In the genomic region with DNA sequence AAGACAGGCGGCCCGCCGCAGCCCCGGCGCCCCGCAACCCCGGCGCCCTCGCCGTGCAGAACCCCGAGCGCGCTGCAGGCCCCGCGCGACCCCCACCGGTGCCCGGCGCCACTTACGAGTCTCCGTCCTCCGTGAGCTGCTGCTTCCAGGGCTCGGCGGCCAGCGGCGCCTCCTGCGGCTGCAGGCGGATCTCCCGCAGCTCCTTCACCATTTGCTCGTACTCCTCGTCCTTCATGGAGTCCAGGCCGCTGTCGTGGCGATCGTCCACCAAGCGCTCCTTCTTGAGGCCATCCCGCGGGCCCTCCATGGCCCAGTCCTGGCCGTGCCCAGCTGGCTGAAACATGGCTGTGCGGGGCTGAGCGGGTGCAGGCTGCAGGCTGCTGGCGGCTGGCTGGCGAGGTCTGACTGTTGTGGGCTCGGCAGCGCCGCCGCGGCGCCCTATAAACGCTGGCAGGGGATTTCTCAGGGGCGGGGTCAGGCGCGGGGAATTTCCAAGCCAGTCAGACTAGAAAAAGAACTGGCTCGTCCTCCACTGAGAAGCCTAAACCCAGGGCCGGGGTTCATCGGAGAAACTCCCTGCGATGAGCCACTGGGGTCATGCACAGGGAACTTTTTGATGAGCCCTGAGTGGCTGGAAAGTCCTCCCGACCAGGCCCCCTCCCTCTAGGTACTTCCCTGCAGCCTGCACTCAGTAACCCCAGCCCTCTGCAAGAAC, we compare ENCODE assay signal across 8 mouse cellular contexts. TPM values are rescaled to one million over a fixed set of nuclear protein-coding genes. Genes with fewer than 3 reads are reported as not detected.
DNase-seq lines count a peak whose midpoint lies in the region; ATAC-seq and TF ChIP-seq lines count a peak whose summit lies in the region.

Gene Nfkbia, minus strand, starts transcription at position 464 of the 715 bp plus-strand sequence.

- H3K27ac ChIP-seq in embryonic facial prominence, embryonic 10.5 days (replicated peaks), result peak within 1 kb of the TSS; percentile 98
- H3K27ac ChIP-seq in intestine, postnatal 0 days (ENCODE audit: low read depth, low read length), result peak within 1 kb of the TSS; percentile 97
- H3K27ac ChIP-seq in midbrain, embryonic 10.5 days (replicated peaks), result peak within 1 kb of the TSS; percentile 99

- peak within 1 kb of the TSS; percentile 70 for H3K4me2 ChIP-seq in intestine, postnatal 0 days (replicated peaks; ENCODE audit: low read depth)

- peak; percentile 82 for ATAC-seq in intestine, postnatal 0 days

- H3K4me3 ChIP-seq in embryonic facial prominence, embryonic 10.5 days, result peak within 1 kb of the TSS; percentile 91
- H3K4me3 ChIP-seq in intestine, postnatal 0 days (ENCODE audit: low read depth, low read length), result peak within 1 kb of the TSS; percentile 70
- peak within 1 kb of the TSS; percentile 94 for H3K4me3 ChIP-seq in midbrain, embryonic 10.5 days

- DNase-seq in adrenal gland, postnatal 14 days, result peak; percentile 98
- DNase-seq in embryonic facial prominence, embryonic 10.5 days (ENCODE audit: low spot score), result peak; percentile 94
- no peak for DNase-seq in gonadal fat pad, adult 2 months (ENCODE audit: low read depth)
- DNase-seq in left cerebral cortex, postnatal 36 days (ENCODE audit: low spot score in 2 of 2), result peak; percentile 91 to 92
- peak; percentile 91 for DNase-seq in midbrain, embryonic 10.5 days (ENCODE audit: low spot score)
- peak; percentile 85 to 86 for DNase-seq in right cerebral cortex, postnatal 36 days (ENCODE audit: low spot score in 2 of 2)
- DNase-seq in urinary bladder, postnatal 4 days (ENCODE audit: low spot score in 2 of 2), result peak; percentile 94

- H3K4me1 ChIP-seq in embryonic facial prominence, embryonic 10.5 days, result peaks cover 42% of the 10 kb centered on the region
- H3K4me1 ChIP-seq in intestine, postnatal 0 days (replicated peaks; ENCODE audit: control insufficient read depth, insufficient read depth, low read length), result no peaks in the 10 kb centered on the region
- peaks cover 37% of the 10 kb centered on the region for H3K4me1 ChIP-seq in midbrain, embryonic 10.5 days

- H3K9me3 ChIP-seq in embryonic facial prominence, embryonic 10.5 days, result no peaks in the 10 kb centered on the region
- no peaks in the 10 kb centered on the region for H3K9me3 ChIP-seq in intestine, postnatal 0 days (ENCODE audit: control insufficient read depth)
- no peaks in the 10 kb centered on the region for H3K9me3 ChIP-seq in midbrain, embryonic 10.5 days (replicated peaks)

- intact Hi-C loops in left cerebral cortex, postnatal 36 days (cut with DNase I), result loop anchor here (1.0 to 5.0 kb wide), 2 partner anchors 45 to 94 kb away; no protein-coding TSS in a partner anchor

- peaks cover 40% of the 10 kb centered on the region for H3K36me3 ChIP-seq in embryonic facial prominence, embryonic 10.5 days (replicated peaks)
- peaks cover 34% of the 10 kb centered on the region for H3K36me3 ChIP-seq in intestine, postnatal 0 days (ENCODE audit: control insufficient read depth, insufficient read depth)
- H3K36me3 ChIP-seq in midbrain, embryonic 10.5 days, result peaks cover 35% of the 10 kb centered on the region

- under 1% methylated on average over 58 of the region's 58 CpGs for WGBS in embryonic facial prominence, embryonic 10.5 days
- WGBS in intestine, postnatal 0 days, result under 1% methylated on average over 56 of the region's 58 CpGs
- WGBS in midbrain, embryonic 10.5 days, result 1% methylated on average over 56 of the region's 58 CpGs

- TF ChIP-seq CTCF in intestine, postnatal 0 days (IDR thresholded peaks at IDR 0.05; ENCODE audit: low read depth), result peak; percentile 65

- peak within 1 kb of the TSS; percentile 88 for H3K9ac ChIP-seq in intestine, postnatal 0 days (ENCODE audit: low read depth, low read length)

- no peaks in the 10 kb centered on the region for H3K27me3 ChIP-seq in embryonic facial prominence, embryonic 10.5 days (replicated peaks; ENCODE audit: low read depth, poor library complexity, severe bottlenecking)
- no peaks in the 10 kb centered on the region for H3K27me3 ChIP-seq in intestine, postnatal 0 days (replicated peaks; ENCODE audit: control insufficient read depth, insufficient read depth, low read length)
- H3K27me3 ChIP-seq in midbrain, embryonic 10.5 days (ENCODE audit: low read depth, poor library complexity, severe bottlenecking), result peaks cover 8% of the 10 kb centered on the region; the same call in 1 of the 2 replicates

RNA-seq across cellular contexts. Expression of gene Nfkbia, which starts in this region (rescaled TPM):
- 95.5 and 107 TPM in 2 replicates for total RNA-seq in adrenal gland, postnatal 14 days (2021)
- 44.6 and 55.2 TPM in 2 replicates for polyA plus RNA-seq in embryonic facial prominence, embryonic 10.5 days (2016; fragmentation: Nextera tagmentation; extraction: Ambion mirVana)
- polyA plus RNA-seq in gonadal fat pad, adult 2 months (2012; rRNA removed), result 127 and 129 TPM in 2 replicates
- 47.1 and 49.7 TPM in 2 replicates for polyA plus RNA-seq in intestine, postnatal 0 days (2015; fragmentation: Nextera tagmentation; extraction: Ambion mirVana)
- 10 to 100 TPM; 27.5 to 33.9 TPM for total RNA-seq in left cerebral cortex, postnatal 36 days (2021)
- polyA plus RNA-seq in midbrain, embryonic 10.5 days (2016; fragmentation: Nextera tagmentation; extraction: Ambion mirVana), result 39.0 and 43.8 TPM in 2 replicates
